Mouse (Mus musculus): Measurements from ENCODE around the gene Gdf11. TPM values are rescaled to one million over a fixed set of nuclear protein-coding genes. Genes with fewer than 3 reads are reported as not detected.

Gdf11 gene
- polyA plus RNA-seq (2015; fragmentation: Nextera tagmentation; extraction: Ambion mirVana) = 8.9 and 9.0 TPM in 2 replicates

DNA sequence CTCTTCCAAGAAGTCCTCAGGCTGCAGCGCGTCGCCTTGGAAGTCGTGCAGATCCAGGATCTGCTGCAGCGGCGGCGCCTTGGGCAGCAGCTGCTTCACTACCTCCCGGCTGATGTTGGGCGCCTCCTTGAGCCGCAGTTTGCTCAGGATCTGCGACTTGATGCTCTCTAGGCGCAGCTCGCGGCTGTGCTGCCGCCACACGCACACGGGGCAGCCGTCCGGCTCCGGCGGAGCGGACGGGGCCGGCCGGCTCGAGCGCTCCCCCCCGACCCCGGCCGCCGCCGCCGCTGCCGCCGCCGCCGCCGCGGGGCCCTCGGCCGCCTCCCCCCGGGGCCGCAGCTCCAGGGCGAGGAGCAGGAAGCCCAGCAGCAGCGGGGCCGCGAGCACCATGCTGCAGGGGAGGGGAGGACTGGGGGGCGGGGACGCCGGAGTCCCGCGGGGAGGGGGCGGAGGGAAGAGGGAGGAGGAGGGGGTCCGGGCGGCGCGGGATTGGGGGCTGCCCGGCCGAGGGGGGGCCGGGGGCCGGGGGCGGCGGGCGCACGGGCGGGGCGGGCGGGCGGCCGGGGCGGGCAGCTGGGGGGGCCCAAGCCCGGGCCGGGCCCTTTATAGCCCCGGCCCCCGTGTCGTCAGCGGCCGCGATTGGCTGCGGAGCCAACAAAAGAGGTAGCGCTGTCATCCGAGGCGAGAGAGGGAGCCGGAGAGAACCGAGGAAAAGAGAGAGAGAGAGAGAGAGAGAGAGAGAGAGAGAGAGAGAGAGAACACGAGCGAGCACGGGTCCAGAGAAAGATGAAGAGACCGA is at the start of gene Gdf11:
Gene Gdf11, minus strand, starts transcription at position 423 of the 799 bp plus-strand sequence.
- WGBS = 1% methylated on average over 41 of the region's 89 CpGs
- Histone ChIP-seq H3K4me3 (peak within 1 kb of the TSS; percentile 68), H3K4me2 (peak within 1 kb of the TSS; percentile 91), H3K4me1 (peaks cover 55% of the 10 kb centered on the region), H3K9ac (peak within 1 kb of the TSS; percentile 83), H3K9me3 (replicated peaks) (no peaks in the 10 kb centered on the region), H3K27me3 (peaks cover 10% of the 10 kb centered on the region), H3K36me3 (ENCODE audit: poor library complexity, severe bottlenecking) (peaks cover 13% of the 10 kb centered on the region), H3K27ac (peak within 1 kb of the TSS; percentile 95)
- ATAC-seq = peak; percentile 88

DNA sequence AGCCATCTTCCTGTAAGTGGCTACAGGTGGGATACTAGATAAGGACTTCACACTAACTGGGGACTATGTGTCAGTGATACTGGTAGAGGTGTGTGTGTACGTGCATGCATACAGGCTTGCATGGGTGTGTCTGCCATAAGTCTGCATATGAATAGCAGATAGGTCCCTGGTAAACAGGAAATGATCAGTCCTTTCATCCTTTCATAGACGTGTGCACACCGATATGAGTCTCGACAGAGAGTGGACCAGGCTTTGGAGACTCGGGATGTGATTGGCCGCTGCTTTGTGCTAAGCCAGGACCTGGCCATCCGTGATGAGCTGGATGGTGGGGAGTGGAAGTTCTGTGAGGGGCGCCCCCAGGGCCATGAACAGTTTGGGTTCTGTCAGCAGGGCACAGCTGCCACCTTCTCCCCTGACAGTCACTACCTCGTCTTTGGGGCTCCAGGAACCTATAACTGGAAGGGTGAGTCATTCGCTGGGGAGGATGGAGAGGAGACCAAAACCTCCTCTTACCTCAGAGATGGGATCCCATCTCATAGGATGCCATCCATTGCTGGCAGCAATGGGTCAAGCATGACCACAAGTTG is 49.0 kb upstream of the Gdf11 start:
- no peaks in the 10 kb centered on the region for H3K36me3 ChIP-seq (ENCODE audit: poor library complexity, severe bottlenecking)
- no peaks in the 10 kb centered on the region for H3K4me1 ChIP-seq
- H3K4me3 ChIP-seq = no peak overlapping the region
- H3K4me2 ChIP-seq = no peak overlapping the region
- ATAC-seq = no peak
- no peaks in the 10 kb centered on the region for H3K9me3 ChIP-seq (replicated peaks)
- H3K27me3 ChIP-seq = peaks cover 20% of the 10 kb centered on the region
- no peak overlapping the region for H3K27ac ChIP-seq
- no peak overlapping the region for H3K9ac ChIP-seq
- 87% methylated on average over 10 of the region's 10 CpGs for WGBS

DNA sequence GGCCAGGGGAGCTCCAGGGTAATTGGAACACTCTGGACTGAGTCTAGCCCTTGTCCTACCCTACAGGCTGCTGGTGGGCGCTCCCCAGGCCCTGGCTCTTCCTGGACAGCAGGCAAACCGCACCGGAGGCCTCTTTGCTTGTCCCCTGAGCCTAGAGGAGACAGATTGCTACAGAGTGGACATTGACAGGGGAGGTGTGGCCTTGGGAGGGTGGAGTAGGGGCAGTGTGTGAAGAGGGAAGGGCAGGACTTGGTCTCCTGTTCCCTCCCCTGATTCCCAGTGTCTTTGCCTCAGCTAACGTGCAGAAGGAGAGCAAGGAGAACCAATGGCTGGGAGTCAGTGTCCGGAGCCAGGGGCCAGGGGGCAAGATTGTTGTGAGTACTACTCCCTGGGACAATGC is 47.5 kb upstream of the Gdf11 start:
- no peaks in the 10 kb centered on the region for H3K9me3 ChIP-seq (replicated peaks)
- peaks cover 36% of the 10 kb centered on the region for H3K27me3 ChIP-seq
- no peak overlapping the region for H3K27ac ChIP-seq
- no peak overlapping the region for H3K9ac ChIP-seq
- no peaks in the 10 kb centered on the region for H3K36me3 ChIP-seq (ENCODE audit: poor library complexity, severe bottlenecking)
- 81% methylated on average over 5 of the region's 5 CpGs for WGBS
- H3K4me2 ChIP-seq = no peak overlapping the region
- H3K4me3 ChIP-seq = no peak overlapping the region
- peaks cover 5% of the 10 kb centered on the region; the same call in 1 of the 2 replicates for H3K4me1 ChIP-seq
- no peak for ATAC-seq

DNA sequence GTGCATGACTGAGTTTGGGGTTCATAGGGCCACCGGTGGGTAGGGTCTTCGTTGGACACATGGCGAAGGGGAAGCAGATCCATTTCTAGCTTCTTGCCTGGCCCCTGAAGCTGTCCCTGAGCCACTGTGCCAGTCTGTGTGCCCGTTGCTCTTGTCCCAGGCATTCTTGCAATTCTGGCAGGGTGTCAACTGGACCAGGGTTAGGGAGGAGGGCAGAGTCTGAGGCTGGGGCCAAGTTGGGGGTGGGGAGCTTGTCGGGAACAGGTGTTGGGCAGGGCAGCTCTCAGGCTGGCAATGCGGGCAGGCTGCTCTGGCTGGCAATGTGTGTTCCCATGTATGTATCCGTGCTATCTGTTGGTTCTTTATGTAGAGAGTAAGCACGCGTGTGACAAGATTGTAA is 46.9 kb upstream of the Gdf11 start:
- Histone ChIP-seq H3K4me2 (no peak overlapping the region), H3K4me1 (peaks cover 10% of the 10 kb centered on the region; the same call in 1 of the 2 replicates), H3K27ac (no peak overlapping the region), H3K27me3 (peaks cover 41% of the 10 kb centered on the region), H3K9me3 (replicated peaks) (no peaks in the 10 kb centered on the region), H3K36me3 (ENCODE audit: poor library complexity, severe bottlenecking) (no peaks in the 10 kb centered on the region), H3K9ac (no peak overlapping the region), H3K4me3 (no peak overlapping the region)
- 82% methylated on average over 9 of the region's 9 CpGs for WGBS
- ATAC-seq = no peak

DNA sequence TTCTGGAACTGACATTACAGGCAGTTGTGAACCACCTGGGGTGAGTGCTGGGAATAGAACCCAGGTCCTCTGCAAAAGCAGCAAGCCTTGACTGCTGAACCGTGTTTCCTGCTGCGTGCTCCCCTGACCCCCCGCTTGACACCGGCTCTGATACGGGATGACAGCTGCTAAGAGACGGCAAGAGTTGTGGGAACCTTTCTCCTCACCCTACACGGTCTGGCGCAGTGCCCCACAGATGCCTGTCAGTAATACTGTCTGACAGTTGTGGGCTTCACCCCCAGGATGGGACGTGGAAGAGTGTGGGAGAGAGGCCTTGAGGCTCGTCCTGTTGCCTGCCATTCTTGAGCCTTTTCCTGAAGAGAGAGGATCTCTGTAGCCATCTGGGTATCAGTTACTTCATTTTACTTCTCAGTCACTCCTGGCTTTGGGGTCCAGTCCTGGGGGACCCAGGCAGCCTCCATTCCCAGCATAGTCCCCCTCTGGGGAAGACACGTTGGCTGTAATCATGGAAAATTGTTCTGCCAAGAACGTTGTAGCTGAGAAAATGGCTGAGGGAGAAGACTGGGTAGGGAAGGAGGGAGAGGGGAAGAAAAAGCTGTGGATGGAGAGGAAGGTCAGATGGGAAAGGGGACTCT is 46.4 kb upstream of the Gdf11 start:
- no peak for ATAC-seq
- H3K27ac ChIP-seq = no peak overlapping the region
- peaks cover 12% of the 10 kb centered on the region; the same call in 1 of the 2 replicates for H3K4me1 ChIP-seq
- no peak overlapping the region for H3K4me3 ChIP-seq
- no peaks in the 10 kb centered on the region for H3K36me3 ChIP-seq (ENCODE audit: poor library complexity, severe bottlenecking)
- H3K4me2 ChIP-seq = no peak overlapping the region
- H3K9ac ChIP-seq = no peak overlapping the region
- 76% methylated on average over 12 of the region's 12 CpGs for whole genome bisulfite sequencing
- no peaks in the 10 kb centered on the region for H3K9me3 ChIP-seq (replicated peaks)
- peaks cover 47% of the 10 kb centered on the region for H3K27me3 ChIP-seq

DNA sequence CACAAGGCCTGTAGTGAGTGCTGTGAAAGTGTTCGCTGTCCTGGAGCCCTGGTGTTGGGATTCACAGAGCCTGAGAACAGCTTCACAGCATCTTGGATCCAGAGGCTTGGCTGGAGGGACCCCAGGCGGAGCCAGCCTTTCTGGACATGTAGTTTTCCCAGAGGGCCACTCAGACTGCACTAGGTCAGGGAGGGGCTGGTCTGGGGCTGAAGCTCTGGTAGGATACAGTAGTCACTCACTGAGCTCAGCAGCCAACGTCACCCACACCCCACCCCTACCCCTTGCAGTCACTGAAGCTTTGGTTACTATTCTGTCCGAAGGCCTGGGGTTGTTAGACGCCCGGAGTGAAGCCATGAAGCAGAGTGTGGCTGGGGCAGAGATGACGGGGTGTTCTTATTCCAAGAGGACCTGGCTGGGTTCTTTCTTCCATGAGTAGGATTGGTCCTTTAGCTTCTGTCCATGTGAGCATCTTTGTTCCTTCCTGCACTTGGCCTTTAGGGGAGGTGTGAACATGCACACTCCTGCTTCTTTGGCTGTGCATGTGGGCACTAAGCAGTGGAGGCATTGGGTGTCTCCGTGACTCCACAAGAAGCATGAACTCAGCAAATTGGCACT is 44.4 kb upstream of the Gdf11 start:
- WGBS = 73% methylated on average over 8 of the region's 8 CpGs
- ATAC-seq = no peak
- H3K27ac ChIP-seq = no peak overlapping the region
- H3K9me3 ChIP-seq (replicated peaks) = no peaks in the 10 kb centered on the region
- no peaks in the 10 kb centered on the region for H3K36me3 ChIP-seq (ENCODE audit: poor library complexity, severe bottlenecking)
- no peak overlapping the region for H3K4me2 ChIP-seq
- H3K4me3 ChIP-seq = no peak overlapping the region
- H3K9ac ChIP-seq = no peak overlapping the region
- H3K27me3 ChIP-seq = peaks cover 67% of the 10 kb centered on the region
- H3K4me1 ChIP-seq = peaks cover 12% of the 10 kb centered on the region; the same call in 1 of the 2 replicates

DNA sequence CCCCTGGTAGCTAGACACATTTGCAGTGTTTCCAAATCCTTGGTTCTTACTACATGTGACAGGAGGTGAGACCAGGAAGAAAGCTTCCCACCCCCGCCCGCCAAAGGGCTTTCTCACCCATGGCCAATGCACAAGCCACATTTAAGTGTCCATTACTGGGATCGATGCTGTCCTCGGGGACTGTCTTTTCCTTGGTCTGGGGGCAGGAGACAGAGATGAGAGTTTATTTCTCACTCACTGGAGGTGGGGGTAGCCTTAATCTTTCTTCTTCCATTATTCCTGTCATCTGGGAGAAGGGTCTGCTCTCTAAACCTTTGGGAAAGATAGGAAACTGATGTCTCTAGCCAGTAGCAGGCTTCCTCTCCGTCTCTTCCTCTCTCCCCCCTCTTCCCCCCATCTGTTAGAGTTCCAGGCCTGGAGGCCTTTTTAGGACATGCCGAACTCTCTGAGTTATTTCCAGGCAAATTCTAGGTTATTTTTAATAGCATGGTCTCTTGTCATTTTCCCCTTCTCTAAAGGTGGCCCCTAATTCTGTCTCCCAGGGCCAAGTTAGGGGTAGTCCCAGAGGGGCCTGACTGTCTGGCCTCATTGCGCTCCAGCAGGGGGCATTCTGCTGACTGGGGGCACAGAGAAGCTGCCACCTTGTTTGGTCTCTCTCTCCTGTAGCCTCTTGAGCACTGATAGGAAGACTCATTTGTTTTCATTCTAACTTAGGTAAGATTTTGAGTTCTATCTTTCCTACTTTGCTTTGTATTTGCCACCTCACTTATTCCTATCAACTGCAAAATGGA is 43.7 kb upstream of the Gdf11 start:
- Histone ChIP-seq H3K9me3 (replicated peaks) (no peaks in the 10 kb centered on the region), H3K27me3 (peaks cover 72% of the 10 kb centered on the region), H3K4me1 (peaks cover 12% of the 10 kb centered on the region; the same call in 1 of the 2 replicates), H3K4me3 (no peak overlapping the region), H3K27ac (no peak overlapping the region), H3K4me2 (no peak overlapping the region; the same call in 1 of the 2 replicates), H3K9ac (peak overlapping the region; percentile 6; the same call in 1 of the 2 replicates), H3K36me3 (ENCODE audit: poor library complexity, severe bottlenecking) (no peaks in the 10 kb centered on the region)
- no peak for ATAC-seq
- 69% methylated on average over 7 of the region's 7 CpGs for WGBS

DNA sequence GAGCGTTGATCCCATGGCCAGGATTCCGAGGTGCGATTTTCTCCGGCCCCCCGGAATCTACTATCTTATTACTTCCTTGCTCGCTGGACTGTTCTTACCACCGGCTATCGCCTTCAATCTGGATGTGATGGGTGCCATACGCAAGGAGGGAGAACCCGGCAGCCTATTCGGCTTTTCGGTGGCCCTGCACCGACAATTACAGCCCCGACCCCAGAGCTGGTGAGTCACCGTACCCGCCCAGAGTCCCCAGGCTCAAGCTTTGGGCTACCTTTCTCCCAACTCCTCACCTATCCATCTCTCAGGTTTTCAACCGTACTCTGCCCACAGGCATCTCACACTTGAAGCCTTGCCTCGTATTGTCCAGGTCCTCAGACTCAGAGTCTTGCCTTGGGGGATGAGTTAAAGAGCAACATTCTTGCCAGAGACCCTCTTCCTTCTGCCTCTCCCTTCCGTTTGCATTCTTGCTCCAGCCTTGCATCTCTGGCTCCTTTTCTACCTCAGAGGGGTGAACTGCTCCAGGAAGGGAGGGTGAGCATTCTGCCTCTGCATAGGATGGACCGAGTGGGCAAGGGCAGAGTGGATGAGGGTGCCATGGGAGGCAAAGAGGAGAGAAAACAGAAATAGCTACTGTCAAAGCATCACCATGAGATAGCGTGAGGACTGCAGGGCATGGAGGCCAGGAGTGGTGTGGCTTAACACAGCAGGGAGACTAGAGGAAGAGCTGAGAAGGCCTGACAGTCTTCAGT is 42.6 kb upstream of the Gdf11 start:
- H3K36me3 ChIP-seq (ENCODE audit: poor library complexity, severe bottlenecking) = no peaks in the 10 kb centered on the region
- peak overlapping the region; percentile 69 for H3K4me2 ChIP-seq
- ATAC-seq = peak; percentile 34; the same call in 1 of the 2 replicates
- H3K27me3 ChIP-seq = peaks cover 81% of the 10 kb centered on the region
- H3K9ac ChIP-seq = peak overlapping the region; percentile 50
- H3K27ac ChIP-seq = no peak overlapping the region
- H3K4me1 ChIP-seq = peaks cover 20% of the 10 kb centered on the region; the same call in 1 of the 2 replicates
- WGBS = 3% methylated on average over 21 of the region's 21 CpGs
- no peaks in the 10 kb centered on the region for H3K9me3 ChIP-seq (replicated peaks)
- H3K4me3 ChIP-seq = peak overlapping the region; percentile 38

DNA sequence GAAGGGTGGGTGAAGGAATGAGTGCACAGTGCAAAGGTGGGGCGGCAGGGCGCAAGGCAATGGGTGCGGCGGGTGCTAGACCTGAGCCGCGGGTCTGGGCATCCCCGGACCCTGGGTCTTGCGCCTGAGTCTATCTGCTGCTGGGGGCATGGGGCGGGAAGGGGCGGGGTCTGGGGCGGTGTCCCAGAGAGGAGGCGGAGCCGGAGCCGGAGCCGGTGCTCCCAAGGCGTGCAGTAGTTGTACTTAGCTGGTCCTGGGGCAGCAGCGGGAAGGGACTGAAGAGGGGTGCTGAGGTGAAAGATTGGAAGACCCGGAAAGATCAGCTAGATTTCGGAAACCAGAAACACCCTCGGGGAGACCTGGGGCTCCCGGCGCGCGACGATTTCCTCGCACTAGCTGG is 42.1 kb upstream of the Gdf11 start, which contains the start of gene Itga7:
Gene Itga7, plus strand, starts transcription at position 245 of the 400 bp plus-strand sequence.
- ATAC-seq = peak; percentile 80
- H3K4me1 ChIP-seq = peaks cover 23% of the 10 kb centered on the region
- H3K36me3 ChIP-seq (ENCODE audit: poor library complexity, severe bottlenecking) = no peaks in the 10 kb centered on the region
- peak within 1 kb of the TSS; percentile 50 for H3K9ac ChIP-seq
- no peaks in the 10 kb centered on the region for H3K9me3 ChIP-seq (replicated peaks)
- peaks cover 87% of the 10 kb centered on the region for H3K27me3 ChIP-seq
- H3K4me3 ChIP-seq = peak within 1 kb of the TSS; percentile 38
- peak within 1 kb of the TSS; percentile 69 for H3K4me2 ChIP-seq
- WGBS = under 1% methylated on average over 26 of the region's 26 CpGs
- no peak within 1 kb of the TSS for H3K27ac ChIP-seq

DNA sequence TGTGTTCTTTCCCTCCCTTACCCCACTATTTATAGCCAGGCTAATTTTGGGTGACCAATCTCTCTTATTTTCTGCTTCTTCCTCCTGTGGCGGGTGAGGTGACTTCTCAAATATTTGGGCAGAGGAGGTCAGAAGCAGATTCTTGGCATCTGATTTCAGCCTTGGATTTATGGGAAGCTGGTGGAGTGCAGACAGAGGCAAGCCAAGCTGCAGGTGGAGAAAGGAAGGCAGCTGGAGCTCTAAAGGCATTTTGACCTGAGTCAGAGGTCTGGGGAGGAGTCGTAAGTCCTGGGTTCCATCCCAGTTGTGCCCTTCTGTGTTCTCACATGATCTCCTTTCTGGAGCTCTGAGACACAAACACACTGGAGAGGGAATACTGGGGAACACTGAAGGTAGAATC is 39.9 kb upstream of the Gdf11 start:
- Histone ChIP-seq H3K27ac (no peak overlapping the region), H3K9me3 (replicated peaks) (no peaks in the 10 kb centered on the region), H3K4me2 (no peak overlapping the region), H3K4me3 (no peak overlapping the region), H3K36me3 (ENCODE audit: poor library complexity, severe bottlenecking) (no peaks in the 10 kb centered on the region), H3K27me3 (peaks cover 86% of the 10 kb centered on the region), H3K9ac (no peak overlapping the region), H3K4me1 (peaks cover 31% of the 10 kb centered on the region)
- ATAC-seq = no peak
- WGBS = 85% methylated on average over 2 of the region's 2 CpGs

All from forebrain, embryonic 13.5 days (tissue).